Mouse (Mus musculus): ENCODE data around the gene Dcst2. TPM values are rescaled to one million over a fixed set of nuclear protein-coding genes. Genes with fewer than 3 reads are reported as not detected.

The Dcst2 gene
- polyA plus RNA-seq, 1 experiment, result 0.01 TPM

DNA sequence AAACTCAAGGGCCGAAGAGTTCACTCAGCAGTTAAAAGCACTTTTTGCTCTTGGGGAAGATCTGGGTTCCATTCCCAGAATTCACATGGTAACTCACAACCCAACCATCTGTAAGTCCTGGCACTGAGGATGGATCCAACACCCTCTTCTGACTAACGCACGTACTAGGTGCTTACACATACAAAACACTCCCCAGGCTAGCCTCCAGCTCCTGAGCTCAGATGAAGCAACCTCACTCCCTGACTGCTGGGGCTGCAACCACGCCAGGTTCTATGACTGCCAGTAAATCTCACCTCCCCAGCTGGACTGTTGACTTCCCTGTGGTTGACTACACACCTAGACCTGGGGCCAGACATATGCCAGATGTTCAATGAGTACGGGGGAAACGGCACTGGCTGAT lies 45.1 kb downstream of the Dcst2 start:
- no peak overlapping the region for H3K4me2 ChIP-seq (ENCODE audit: low read depth)
- peaks cover 4% of the 10 kb centered on the region for H3K36me3 ChIP-seq (ENCODE audit: control insufficient read depth, insufficient read depth)
- no peak overlapping the region for H3ac ChIP-seq (ENCODE audit: control insufficient read depth, insufficient read length)
- no peaks in the 10 kb centered on the region for H3K27me3 ChIP-seq (ENCODE audit: control insufficient read depth, insufficient read depth, insufficient read length)
- H3K79me2 ChIP-seq (ENCODE audit: control insufficient read depth, insufficient read depth), result peaks cover 5% of the 10 kb centered on the region
- TF ChIP-seq TCF3 (IDR thresholded peaks at IDR 0.05; ENCODE audit: insufficient read length, low read depth), result no peak
- no peak overlapping the region for H3K4me3 ChIP-seq

DNA sequence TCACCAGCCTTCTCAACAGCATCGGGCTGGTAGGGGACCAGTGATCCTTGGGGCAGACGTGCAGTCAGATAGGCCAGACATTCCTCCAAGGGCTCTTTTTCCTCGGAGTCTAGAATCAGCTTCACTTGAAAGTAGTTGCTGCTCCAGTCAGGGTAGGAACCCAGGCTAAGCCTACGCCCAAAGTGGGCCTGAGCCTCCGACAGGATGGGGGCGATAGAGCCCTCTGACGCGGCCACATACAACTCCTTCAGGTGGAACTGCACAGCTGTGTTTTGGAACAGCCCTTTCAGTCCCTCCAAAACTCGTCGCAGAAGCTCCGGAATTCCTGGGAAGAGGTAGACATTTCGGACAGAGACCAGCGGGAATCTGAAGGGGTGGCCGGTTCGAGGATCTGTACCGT lies 46.7 kb downstream of the Dcst2 start:
- TF ChIP-seq E2F4 (IDR thresholded peaks at IDR 0.05; ENCODE audit: insufficient read depth) (no peak), MAX (IDR thresholded peaks at IDR 0.05; ENCODE audit: low read depth) (no peak), TCF12 (IDR thresholded peaks at IDR 0.05; ENCODE audit: insufficient read depth, poor library complexity, severe bottlenecking) (no peak), SRF (IDR thresholded peaks at IDR 0.05; ENCODE audit: control insufficient read depth, insufficient read length, low read depth) (no peak), MYOG (IDR thresholded peaks at IDR 0.05; ENCODE audit: control insufficient read depth in 1 of 3, insufficient read depth in 1 of 3, insufficient read length in 2 of 3, low read depth in 2 of 3) (no peak), REST (IDR thresholded peaks at IDR 0.05; ENCODE audit: insufficient read depth, insufficient read length) (no peak), MYOD1 (IDR thresholded peaks at IDR 0.05; ENCODE audit: control insufficient read depth in 1 of 3, insufficient read length in 2 of 3, low read depth in 2 of 3) (no peak), POLR2A (IDR thresholded peaks at IDR 0.05; ENCODE audit: insufficient read length, low read depth) (no peak), USF1 (IDR thresholded peaks at IDR 0.05; ENCODE audit: low read depth) (no peak), CEBPB (IDR thresholded peaks at IDR 0.05; ENCODE audit: insufficient read depth, poor library complexity, severe bottlenecking) (no peak), POLR2AphosphoS2 (IDR thresholded peaks at IDR 0.05; ENCODE audit: insufficient read length, low read depth) (no peak), TCF3 (IDR thresholded peaks at IDR 0.05; ENCODE audit: insufficient read length, low read depth) (no peak)
- Histone ChIP-seq H3K4me2 (ENCODE audit: low read depth) (no peak overlapping the region), H3ac (ENCODE audit: control insufficient read depth, insufficient read length) (no peak overlapping the region), H3K27me3 (ENCODE audit: control insufficient read depth, insufficient read depth, insufficient read length) (no peaks in the 10 kb centered on the region), H3K79me2 (ENCODE audit: control insufficient read depth, insufficient read depth) (peaks cover 5% of the 10 kb centered on the region), H3K36me3 (ENCODE audit: control insufficient read depth, insufficient read depth) (peaks cover 4% of the 10 kb centered on the region), H3K4me3 (no peak overlapping the region)

DNA sequence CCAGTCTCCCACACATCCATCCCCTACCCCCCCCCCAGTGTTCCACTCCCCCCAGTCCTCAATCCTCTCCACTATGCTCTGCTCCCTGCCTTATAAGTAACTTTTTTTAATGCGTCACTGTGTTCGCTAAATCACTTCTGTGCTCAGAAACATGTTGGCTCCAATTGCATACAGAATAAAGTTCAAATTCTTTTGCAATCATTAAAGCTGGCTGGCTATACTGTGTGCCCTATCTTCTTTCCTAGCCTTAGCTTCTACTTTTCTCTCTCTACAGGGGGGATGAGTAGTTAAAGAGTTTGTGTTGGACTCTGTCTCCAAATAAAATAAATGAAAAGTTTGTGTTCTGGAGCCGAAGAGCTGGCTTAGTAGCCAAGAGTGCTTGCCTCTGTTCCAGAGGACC lies 47.9 kb downstream of the Dcst2 start:
- H3ac ChIP-seq (ENCODE audit: control insufficient read depth, insufficient read length), result no peak overlapping the region
- no peaks in the 10 kb centered on the region for H3K27me3 ChIP-seq (ENCODE audit: control insufficient read depth, insufficient read depth, insufficient read length)
- peaks cover 7% of the 10 kb centered on the region for H3K36me3 ChIP-seq (ENCODE audit: control insufficient read depth, insufficient read depth)
- H3K79me2 ChIP-seq (ENCODE audit: control insufficient read depth, insufficient read depth), result peaks cover 5% of the 10 kb centered on the region
- TF ChIP-seq TCF3 (IDR thresholded peaks at IDR 0.05; ENCODE audit: insufficient read length, low read depth) (no peak), POLR2A (IDR thresholded peaks at IDR 0.05; ENCODE audit: insufficient read length, low read depth) (no peak), E2F4 (IDR thresholded peaks at IDR 0.05; ENCODE audit: insufficient read depth) (no peak), TCF12 (IDR thresholded peaks at IDR 0.05; ENCODE audit: insufficient read depth, poor library complexity, severe bottlenecking) (no peak)
- no peak overlapping the region for H3K4me2 ChIP-seq (ENCODE audit: low read depth)
- no peak overlapping the region for H3K4me3 ChIP-seq

DNA sequence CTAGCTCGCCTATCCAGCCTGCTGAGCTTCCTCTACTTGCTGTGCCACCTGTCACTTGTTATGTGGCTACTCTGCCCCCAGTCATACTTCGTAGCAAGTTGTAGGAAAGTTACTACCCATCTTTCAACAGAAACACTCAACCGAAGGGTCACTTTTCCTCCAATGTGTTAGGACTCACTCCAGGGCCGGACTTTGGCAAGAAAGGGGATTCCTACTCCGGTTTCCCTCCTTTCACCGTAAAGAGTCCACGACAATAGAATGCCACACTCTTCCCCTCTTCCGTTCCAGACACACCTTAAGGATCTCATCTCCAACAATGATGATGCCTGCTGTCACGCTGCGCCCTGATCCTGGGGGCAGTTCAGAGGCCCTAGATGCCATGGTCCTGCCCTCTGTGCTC lies 49.1 kb downstream of the Dcst2 start:
- H3ac ChIP-seq (ENCODE audit: control insufficient read depth, insufficient read length), result no peak overlapping the region
- TF ChIP-seq E2F4 (IDR thresholded peaks at IDR 0.05; ENCODE audit: insufficient read depth) (no peak), MYOD1 (IDR thresholded peaks at IDR 0.05; ENCODE audit: control insufficient read depth in 1 of 3, insufficient read length in 2 of 3, low read depth in 2 of 3) (no peak), POLR2AphosphoS2 (IDR thresholded peaks at IDR 0.05; ENCODE audit: insufficient read length, low read depth) (no peak), POLR2A (IDR thresholded peaks at IDR 0.05; ENCODE audit: insufficient read length, low read depth) (no peak), CEBPB (IDR thresholded peaks at IDR 0.05; ENCODE audit: insufficient read depth, poor library complexity, severe bottlenecking) (no peak), TCF12 (IDR thresholded peaks at IDR 0.05; ENCODE audit: insufficient read depth, poor library complexity, severe bottlenecking) (no peak), SRF (IDR thresholded peaks at IDR 0.05; ENCODE audit: control insufficient read depth, insufficient read length, low read depth) (no peak), MAX (IDR thresholded peaks at IDR 0.05; ENCODE audit: low read depth) (no peak), TCF3 (IDR thresholded peaks at IDR 0.05; ENCODE audit: insufficient read length, low read depth) (no peak), MYOG (IDR thresholded peaks at IDR 0.05; ENCODE audit: control insufficient read depth in 1 of 3, insufficient read depth in 1 of 3, insufficient read length in 2 of 3, low read depth in 2 of 3) (no peak), REST (IDR thresholded peaks at IDR 0.05; ENCODE audit: insufficient read depth, insufficient read length) (no peak), USF1 (IDR thresholded peaks at IDR 0.05; ENCODE audit: low read depth) (no peak)
- H3K79me2 ChIP-seq (ENCODE audit: control insufficient read depth, insufficient read depth), result peaks cover 9% of the 10 kb centered on the region
- H3K4me3 ChIP-seq, result peak overlapping the region; percentile 41
- H3K4me2 ChIP-seq (ENCODE audit: low read depth), result peak overlapping the region; percentile 86
- no peaks in the 10 kb centered on the region for H3K27me3 ChIP-seq (ENCODE audit: control insufficient read depth, insufficient read depth, insufficient read length)
- H3K36me3 ChIP-seq (ENCODE audit: control insufficient read depth, insufficient read depth), result peaks cover 11% of the 10 kb centered on the region

DNA sequence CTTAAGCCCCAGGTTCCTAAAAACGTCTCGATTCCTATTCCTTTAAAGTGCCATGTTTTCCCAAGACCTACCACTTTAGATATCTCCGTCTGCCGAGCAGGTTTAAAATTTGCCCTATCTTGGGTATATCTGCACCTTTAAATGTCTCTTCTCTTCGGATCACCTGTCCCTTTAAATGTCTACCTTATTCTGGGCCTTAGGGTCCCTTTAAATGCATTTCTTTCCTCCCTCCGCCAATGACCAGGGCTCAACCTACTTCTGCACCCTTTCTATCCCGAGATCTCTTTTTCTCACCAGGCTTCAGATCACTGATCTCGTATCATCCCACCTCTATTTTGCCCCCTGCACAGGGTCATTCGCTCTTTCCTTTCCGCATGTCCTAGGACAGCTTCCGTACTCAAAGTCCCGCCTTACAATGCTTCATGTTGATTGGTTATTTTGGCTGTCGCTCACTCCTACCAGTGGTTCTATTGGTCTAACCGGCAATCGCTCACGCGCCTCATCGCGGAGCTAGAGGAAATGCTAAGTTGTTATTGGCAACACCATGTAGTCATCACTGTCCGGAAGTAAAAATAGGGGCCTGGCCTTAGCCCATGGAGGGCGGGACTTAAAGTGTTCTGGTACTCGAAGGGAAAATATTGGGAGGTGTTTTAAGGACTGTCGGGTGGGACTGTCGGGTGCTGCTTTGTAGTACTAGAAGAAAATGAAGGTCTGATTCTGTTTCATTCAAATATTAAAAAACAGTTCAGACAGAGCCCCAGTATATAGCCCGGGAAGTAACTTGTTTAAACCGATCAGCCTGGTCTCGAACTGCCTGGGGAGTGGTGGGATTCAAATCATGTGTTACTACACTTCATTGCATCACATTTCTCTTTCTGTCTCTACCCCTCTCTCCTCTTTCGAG lies 50.0 kb downstream of the Dcst2 start, which contains the start of gene Flad1:
TSS of gene Flad1 (minus strand) at position 381 of the 904 bp plus-strand sequence.
- TF ChIP-seq POLR2A (IDR thresholded peaks at IDR 0.05; ENCODE audit: insufficient read length, low read depth) (no peak), CEBPB (IDR thresholded peaks at IDR 0.05; ENCODE audit: insufficient read depth, poor library complexity, severe bottlenecking) (peak; percentile 63; the same call in 1 of the 2 replicates), MYOD1 (IDR thresholded peaks at IDR 0.05; ENCODE audit: control insufficient read depth in 1 of 3, insufficient read length in 2 of 3, low read depth in 2 of 3) (no peak), USF1 (IDR thresholded peaks at IDR 0.05; ENCODE audit: low read depth) (no peak), POLR2AphosphoS2 (IDR thresholded peaks at IDR 0.05; ENCODE audit: insufficient read length, low read depth) (peak; percentile 54)
- Histone ChIP-seq H3K79me2 (ENCODE audit: control insufficient read depth, insufficient read depth) (peaks cover 18% of the 10 kb centered on the region), H3K4me3 (peak within 1 kb of the TSS; percentile 41), H3K27me3 (ENCODE audit: control insufficient read depth, insufficient read depth, insufficient read length) (no peaks in the 10 kb centered on the region), H3ac (ENCODE audit: control insufficient read depth, insufficient read length) (no peak within 1 kb of the TSS), H3K4me2 (ENCODE audit: low read depth) (peak within 1 kb of the TSS; percentile 86), H3K36me3 (ENCODE audit: control insufficient read depth, insufficient read depth) (peaks cover 11% of the 10 kb centered on the region)
